Mouse (Mus musculus) T-helper 2 cell (primary cell): ENCODE measurements around the gene Gm10999.
"Not testable (repeated sequence)": the region's sequence is repeated elsewhere in the genome, so short reads cannot be mapped to it uniquely, and the experiment has no call there.

ENCODE experiments used
- in situ Hi-C: fragments of 300-600 bp; cut with MboI, MseI; formaldehyde crosslinking; loops from one replicate; pipeline ENCODE4 v1.15.1; 2025; ENCODE audit warnings: high pct_unique_total_duplicates

Gm10999 gene

DNA sequence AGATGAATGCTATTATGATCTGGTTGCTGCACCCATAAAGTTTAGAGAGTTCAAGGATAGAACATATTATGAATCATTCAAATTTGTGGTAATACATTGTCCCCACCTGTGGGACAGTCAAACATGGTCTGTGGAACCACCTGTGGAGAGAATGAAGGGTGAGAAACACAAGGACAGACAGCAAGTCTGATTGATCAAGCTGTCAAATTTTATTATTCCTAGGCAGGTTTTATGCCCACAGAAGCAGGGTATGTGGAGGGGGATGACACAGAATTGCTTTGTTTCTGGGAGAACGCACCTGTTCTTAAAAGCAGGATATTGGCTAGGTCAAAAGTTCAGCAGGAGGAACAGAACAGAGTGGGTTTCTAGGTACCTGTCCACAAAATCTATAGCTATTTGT, at the start of gene Gm10999:
Gm10999 (minus strand) TSS at position 101 of the 400 bp plus-strand sequence.
- in situ Hi-C loops: no loop called here

DNA sequence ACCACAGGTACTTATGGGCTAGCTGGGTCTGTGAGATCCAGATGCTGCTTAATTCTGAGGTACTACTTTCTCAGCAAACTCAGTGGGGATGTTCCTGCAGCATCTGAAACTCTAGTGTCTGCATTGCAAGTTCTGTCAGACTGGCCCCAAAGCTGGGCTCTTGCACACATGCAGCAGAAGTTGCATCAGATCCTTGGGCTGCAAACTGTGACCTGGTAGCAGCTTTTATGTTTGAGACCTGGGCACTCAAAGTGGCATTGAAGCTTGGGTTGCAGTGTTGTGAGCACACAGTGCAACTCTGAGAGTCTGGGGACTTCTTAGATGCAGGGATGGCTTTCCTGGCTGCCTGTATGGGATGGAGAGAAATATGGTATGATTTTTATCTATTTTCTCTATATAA, 2.0 kb upstream of the Gm10999 start:
- in situ Hi-C loops: no loop called here

DNA sequence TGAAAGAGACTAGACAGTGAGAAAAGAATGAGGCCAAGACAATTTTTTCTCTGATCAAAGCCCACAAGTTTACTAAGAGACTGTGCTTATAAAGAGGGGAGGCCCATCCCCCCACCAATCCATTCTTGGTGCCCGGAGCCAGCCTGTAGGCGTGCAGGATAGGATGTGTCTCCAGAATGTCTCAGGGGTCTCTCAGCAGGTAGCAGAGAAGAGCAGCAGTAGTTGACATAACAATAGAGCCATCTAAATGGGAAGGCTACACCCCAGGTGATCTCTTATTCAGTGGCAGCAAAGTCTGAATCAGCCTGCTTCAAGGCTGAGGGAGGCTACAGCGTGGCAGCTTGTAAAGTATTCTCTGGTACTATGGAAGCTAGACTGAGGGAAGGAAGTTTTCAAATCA, 15.7 kb downstream of the Gm10999 start:
- in situ Hi-C loops: not testable (repeated sequence)
